In the genomic region with DNA sequence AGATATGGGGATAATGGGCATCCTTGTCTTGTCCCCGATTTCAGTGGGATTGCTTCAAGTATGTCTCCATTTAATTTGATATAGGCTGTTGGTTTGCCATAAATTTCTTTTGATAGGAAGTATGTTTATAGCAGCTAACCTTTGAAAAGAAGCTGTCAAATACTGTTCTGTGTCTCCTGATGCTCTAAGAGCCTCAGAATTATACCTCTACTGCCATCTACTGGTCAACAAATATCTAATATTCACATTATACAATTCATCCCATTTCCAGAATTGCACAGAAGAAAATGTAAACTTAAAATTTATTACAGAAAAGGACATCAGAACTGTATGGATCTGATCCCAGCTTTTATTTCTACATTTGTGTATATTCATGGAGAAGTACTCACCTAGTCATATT, we compare ENCODE assay signal across 11 mouse cellular contexts.
DNase-seq lines count a peak whose midpoint lies in the region; ATAC-seq and TF ChIP-seq lines count a peak whose summit lies in the region.
"Had no signal": no experiment of that assay in that cellular context is flagged by ENCODE, and none has a peak within 500 bp of the region (broad histone marks: within the 10 kb centered on the region; RNA-seq: fewer than 3 reads in every experiment).

No protein-coding gene starts in this region.

- no peak overlapping the region for H3K4me3 ChIP-seq in midbrain, embryonic 11.5 days (ENCODE audit: low read depth, low read length)
- H3K4me3 ChIP-seq in midbrain, embryonic 13.5 days (replicated peaks): no peak overlapping the region
- no peak overlapping the region for H3K4me3 ChIP-seq in hindbrain, embryonic 13.5 days

- no peak for TF ChIP-seq CTCF in brain, embryonic 14.5 days (IDR thresholded peaks at IDR 0.05; ENCODE audit: borderline replicate concordance, extremely low read depth, insufficient read depth, insufficient read length)

- no peak for DNase-seq in midbrain, embryonic 11.5 days (ENCODE audit: low spot score, missing footprints)
- peak; percentile 85 for DNase-seq in brain, embryonic 14.5 days (ENCODE audit: low read depth)
- DNase-seq in retina, postnatal 7 days (ENCODE audit: low read depth, low spot score): peak; percentile 0
- no peak for DNase-seq in spleen, postnatal 4 days (ENCODE audit: low spot score in 2 of 2)
- no peak for DNase-seq in frontal cortex, postnatal 14 days (ENCODE audit: low spot score in 2 of 2)
- no peak for DNase-seq in heart, postnatal 14 days
- DNase-seq: adrenal gland, postnatal 36 days had no signal

- TF ChIP-seq POLR2A in brain, embryonic 14.5 days (IDR thresholded peaks at IDR 0.05; ENCODE audit: borderline replicate concordance, extremely low read depth, insufficient read depth, insufficient read length, poor library complexity, severe bottlenecking): no peak

- 75% methylated on average over 1 of the region's 1 CpGs for WGBS in midbrain, embryonic 11.5 days
- 53% methylated on average over 1 of the region's 1 CpGs for WGBS in midbrain, embryonic 13.5 days
- WGBS in hindbrain, embryonic 13.5 days: 46% methylated on average over 1 of the region's 1 CpGs

- H3K9ac ChIP-seq in midbrain, embryonic 11.5 days (ENCODE audit: low read length): no peak overlapping the region
- no peak overlapping the region for H3K9ac ChIP-seq in midbrain, embryonic 13.5 days (replicated peaks)
- H3K9ac ChIP-seq in hindbrain, embryonic 13.5 days: no peak overlapping the region

- peak; percentile 83 for ATAC-seq in midbrain, embryonic 11.5 days (ENCODE audit: low FRiP score)
- no peak for ATAC-seq in midbrain, embryonic 13.5 days
- peak; percentile 68; the same call in 1 of the 2 replicates for ATAC-seq in hindbrain, embryonic 13.5 days (ENCODE audit: low FRiP score)
- ATAC-seq: intestine, embryonic 16.5 days had no signal

- H3K4me1 ChIP-seq in midbrain, embryonic 11.5 days (ENCODE audit: control insufficient read depth, insufficient read depth, low read length): no peaks in the 10 kb centered on the region
- no peaks in the 10 kb centered on the region for H3K4me1 ChIP-seq in midbrain, embryonic 13.5 days (replicated peaks)
- no peaks in the 10 kb centered on the region for H3K4me1 ChIP-seq in hindbrain, embryonic 13.5 days (replicated peaks)

- no peak overlapping the region for H3K4me2 ChIP-seq in midbrain, embryonic 11.5 days
- H3K4me2 ChIP-seq in midbrain, embryonic 13.5 days (replicated peaks): no peak overlapping the region
- no peak overlapping the region for H3K4me2 ChIP-seq in hindbrain, embryonic 13.5 days
- H3K4me2 ChIP-seq: liver, embryonic 11.5 days had no signal

- no peaks in the 10 kb centered on the region for H3K27me3 ChIP-seq in midbrain, embryonic 11.5 days (ENCODE audit: control insufficient read depth, insufficient read depth, low read length)
- no peaks in the 10 kb centered on the region for H3K27me3 ChIP-seq in midbrain, embryonic 13.5 days
- H3K27me3 ChIP-seq in hindbrain, embryonic 13.5 days: no peaks in the 10 kb centered on the region

- H3K36me3 ChIP-seq in midbrain, embryonic 11.5 days (ENCODE audit: control insufficient read depth, insufficient read depth, low read length): no peaks in the 10 kb centered on the region
- no peaks in the 10 kb centered on the region for H3K36me3 ChIP-seq in midbrain, embryonic 13.5 days
- no peaks in the 10 kb centered on the region for H3K36me3 ChIP-seq in hindbrain, embryonic 13.5 days

- H3K9me3 ChIP-seq in midbrain, embryonic 11.5 days (ENCODE audit: control insufficient read depth, low read length): no peaks in the 10 kb centered on the region
- H3K9me3 ChIP-seq in midbrain, embryonic 13.5 days: no peaks in the 10 kb centered on the region
- H3K9me3 ChIP-seq in hindbrain, embryonic 13.5 days: no peaks in the 10 kb centered on the region

- H3K27ac ChIP-seq in midbrain, embryonic 11.5 days (ENCODE audit: low read depth, low read length): no peak overlapping the region
- no peak overlapping the region for H3K27ac ChIP-seq in midbrain, embryonic 13.5 days
- no peak overlapping the region for H3K27ac ChIP-seq in hindbrain, embryonic 13.5 days

- intact Hi-C loops in heart, postnatal 14 days (cut with DNase I): no loop called here

Comparison
In these comparisons a context has a peak if more than half of its experiments do, and no peak if none do; other contexts are left out.
1. DNase-seq: peak in brain, embryonic 14.5 days (single experiment) and retina, postnatal 7 days (single experiment); none in midbrain, embryonic 11.5 days (single experiment), spleen, postnatal 4 days (0 of 2), frontal cortex, postnatal 14 days (0 of 2) and heart, postnatal 14 days (0 of 2).